Mouse (Mus musculus) ES-E14 (cell line): ENCODE measurements at regions not wholly inside any gene's neighbourhood (a gene's known extent, or its start where the extent isn't known, plus 50 kb on each side); places are given as distances from the start of the nearest gene placed in this dataset.

ENCODE experiments used
- CHD2 ChIP-seq: IDR thresholded peaks from 2 replicates; pipeline ENCODE4 v1.6.1; 2014; ENCODE audit warnings: mild to moderate bottlenecking, low read depth, low read length, inconsistent platforms
- HCFC1 ChIP-seq: IDR thresholded peaks from 2 replicates; pipeline ENCODE4 v1.6.1; 2012; ENCODE audit warnings: low read length, inconsistent platforms, borderline replicate concordance; ENCODE audit not compliant: insufficient read depth
- MAFK ChIP-seq: IDR thresholded peaks from 2 replicates; pipeline ENCODE4 v1.6.1; 2014; ENCODE audit warnings: mild to moderate bottlenecking, low read depth, low read length, inconsistent platforms; ENCODE audit not compliant: insufficient read depth
- ZC3H11A ChIP-seq: IDR thresholded peaks from 2 replicates; pipeline ENCODE4 v1.6.1; 2012; ENCODE audit warnings: low read depth, mild to moderate bottlenecking, inconsistent platforms, low read length, borderline replicate concordance
- ZNF384 ChIP-seq: IDR thresholded peaks from 2 replicates; pipeline ENCODE4 v1.6.1; 2012; ENCODE audit warnings: low read depth, low read length, inconsistent platforms

DNA sequence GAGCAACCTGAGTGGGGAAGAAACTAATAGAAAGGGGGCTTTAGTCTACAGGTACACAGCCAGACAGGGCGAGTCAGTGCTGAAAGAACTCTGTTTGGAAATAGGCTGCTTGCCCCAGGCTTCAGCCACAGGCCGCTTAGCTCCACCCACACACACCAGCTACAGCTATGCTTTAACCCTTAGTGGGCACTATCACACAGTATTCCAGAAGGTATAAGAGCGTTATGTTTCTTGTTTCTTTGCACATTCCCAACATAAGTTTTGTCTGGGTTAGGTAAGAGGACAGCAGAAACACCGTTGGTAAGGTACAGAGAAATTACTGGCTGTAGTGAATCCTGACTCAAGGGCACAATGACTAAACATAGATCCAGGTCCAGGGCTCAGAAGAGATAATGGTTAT, 165.8 kb downstream of the Spry2 start:
- no peak for TF ChIP-seq MAFK
- no peak for TF ChIP-seq HCFC1
- no peak for TF ChIP-seq ZNF384
- no peak for TF ChIP-seq CHD2
- TF ChIP-seq ZC3H11A, result no peak
